Mouse (Mus musculus) c-Kit-positive CD71-negative TER-119-negative erythroid progenitor cells, embryonic 14.5 days (primary cell): ENCODE measurements at regions not wholly inside any gene's neighbourhood (a gene's known extent, or its start where the extent isn't known, plus 50 kb on each side); places are given as distances from the start of the nearest gene placed in this dataset.

Source experiments
- DNase-seq: peaks from one replicate; pipeline ENCODE4 v3.0.0-alpha.2; 2013; ENCODE audit warnings: low read depth

- no peak for DNase-seq
Observed at GRCm38 (mm10) chr11:79881812-79882211, 80.4 kb downstream of the Utp6 start.

GRCm38 (mm10) chr11:79878091-79878490 is 84.1 kb downstream of the Utp6 start:
- DNase-seq = no peak

- DNase-seq = no peak
Observed at GRCm38 (mm10) chr11:79877184-79877745, 84.9 kb downstream of the Utp6 start.

- DNase-seq = no peak
Observed at GRCm38 (mm10) chr11:79871783-79872628, 90.2 kb downstream of the Utp6 start.

GRCm38 (mm10) chr11:79870189-79870588 is 92.0 kb downstream of the Utp6 start:
- DNase-seq = peak; percentile 36

GRCm38 (mm10) chr11:79869009-79869408 is 93.2 kb downstream of the Utp6 start:
- no peak for DNase-seq

- no peak for DNase-seq
Observed at GRCm38 (mm10) chr11:79864836-79865235, 97.4 kb downstream of the Utp6 start.

GRCm38 (mm10) chr11:79863487-79864175 is 98.6 kb downstream of the Utp6 start:
- no peak for DNase-seq

- DNase-seq = no peak
Observed at GRCm38 (mm10) chr11:79860611-79861067, 101.6 kb downstream of the Utp6 start.

GRCm38 (mm10) chr11:79856376-79856775 is 105.8 kb downstream of the Utp6 start:
- no peak for DNase-seq

- DNase-seq = no peak
Observed at GRCm38 (mm10) chr11:79849545-79849944, 112.6 kb downstream of the Utp6 start.

- DNase-seq = no peak
Observed at GRCm38 (mm10) chr11:79844436-79844835, 117.8 kb downstream of the Utp6 start.

GRCm38 (mm10) chr11:79843021-79843420 is 119.2 kb downstream of the Utp6 start:
- no peak for DNase-seq

- no peak for DNase-seq
Observed at GRCm38 (mm10) chr11:79839973-79840372, 122.2 kb downstream of the Utp6 start.

- no peak for DNase-seq
Observed at GRCm38 (mm10) chr11:79838051-79838450, 124.1 kb downstream of the Utp6 start.

- DNase-seq = no peak
Observed at GRCm38 (mm10) chr11:79837076-79837990, 124.9 kb downstream of the Utp6 start.

- no peak for DNase-seq
Observed at GRCm38 (mm10) chr11:79835873-79836272, 126.3 kb downstream of the Utp6 start.

- no peak for DNase-seq
Observed at GRCm38 (mm10) chr11:79833817-79834216, 128.4 kb downstream of the Utp6 start.

- no peak for DNase-seq
Observed at GRCm38 (mm10) chr11:79831591-79832320, 130.4 kb downstream of the Utp6 start.

GRCm38 (mm10) chr11:79830567-79831055 is 131.6 kb downstream of the Utp6 start:
- DNase-seq = no peak

- no peak for DNase-seq
Observed at GRCm38 (mm10) chr11:79827034-79827433, 135.2 kb downstream of the Utp6 start.
